Mouse (Mus musculus): ENCODE results near the gene Kif1a. TPM values are rescaled to one million over a fixed set of nuclear protein-coding genes. Genes with fewer than 3 reads are reported as not detected.
A peak's percentile ranks its signal among the peaks of the same experiment; 100 is the strongest.

Gene Kif1a
- total RNA-seq, 2 experiments from 2014 or later, result 607 to 610 TPM

DNA sequence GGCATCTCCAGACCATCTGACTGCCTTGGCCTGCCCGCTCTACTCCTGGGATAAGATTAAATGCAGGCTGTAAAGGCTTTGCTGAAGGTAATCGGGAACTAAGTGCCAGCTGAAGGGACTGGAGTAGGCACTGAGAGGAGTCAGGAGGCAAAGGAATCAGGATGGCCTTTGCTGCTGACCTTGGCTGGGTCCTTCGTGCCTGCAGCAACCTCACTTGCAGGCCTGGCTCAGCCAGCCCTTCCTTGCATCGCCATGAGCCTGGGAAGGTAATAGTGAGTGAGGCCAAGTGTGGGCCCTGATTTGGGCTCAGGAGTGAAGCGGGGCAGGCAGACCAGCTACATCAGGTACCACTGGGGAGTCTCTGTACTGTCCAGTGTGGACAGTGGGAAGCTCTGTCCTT lies 2.8 kb downstream of the Kif1a start:
- DNase-seq, result no peak

DNA sequence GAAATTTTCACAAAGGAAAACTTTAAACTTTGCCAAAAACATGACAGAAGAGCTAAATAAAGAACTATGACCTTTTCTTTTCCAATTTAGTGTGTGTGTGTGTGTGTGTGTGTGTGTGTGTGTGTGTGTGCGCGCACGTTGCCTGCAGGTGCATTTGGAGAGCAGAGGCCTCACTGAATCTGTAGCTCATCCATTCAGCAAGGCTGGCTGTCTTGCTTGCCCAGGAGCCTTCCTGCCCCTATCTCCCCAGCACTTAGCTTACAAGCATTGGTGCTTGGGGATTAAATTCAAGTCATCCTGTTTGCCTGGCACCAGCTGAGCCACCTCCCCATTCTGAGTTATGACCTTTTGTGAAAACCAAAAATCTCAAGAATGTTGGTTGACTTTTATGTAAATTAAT lies 9.2 kb downstream of the Kif1a start:
- DNase-seq, result no peak

DNA sequence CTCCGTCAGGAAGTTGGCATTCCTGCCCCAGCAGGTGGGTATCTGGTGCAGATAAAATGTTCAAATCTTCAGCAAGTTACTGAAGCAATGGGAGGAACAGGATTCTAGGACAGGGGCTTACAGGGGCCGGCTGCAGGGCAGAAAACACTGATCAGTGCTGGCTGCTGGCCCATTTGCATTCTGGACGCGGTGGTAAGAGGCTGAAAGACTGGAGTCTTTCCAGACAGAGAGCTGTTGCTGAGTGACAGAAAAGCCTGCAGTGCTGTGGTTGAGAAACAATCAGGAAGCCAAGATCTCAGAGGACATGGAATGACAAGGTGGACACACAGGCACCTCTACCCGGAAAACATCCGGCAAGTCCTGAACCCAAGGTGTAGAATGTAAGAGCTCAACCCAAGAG lies 16.6 kb downstream of the Kif1a start:
- DNase-seq, result peak in 1 of 2 experiments; percentile 51

DNA sequence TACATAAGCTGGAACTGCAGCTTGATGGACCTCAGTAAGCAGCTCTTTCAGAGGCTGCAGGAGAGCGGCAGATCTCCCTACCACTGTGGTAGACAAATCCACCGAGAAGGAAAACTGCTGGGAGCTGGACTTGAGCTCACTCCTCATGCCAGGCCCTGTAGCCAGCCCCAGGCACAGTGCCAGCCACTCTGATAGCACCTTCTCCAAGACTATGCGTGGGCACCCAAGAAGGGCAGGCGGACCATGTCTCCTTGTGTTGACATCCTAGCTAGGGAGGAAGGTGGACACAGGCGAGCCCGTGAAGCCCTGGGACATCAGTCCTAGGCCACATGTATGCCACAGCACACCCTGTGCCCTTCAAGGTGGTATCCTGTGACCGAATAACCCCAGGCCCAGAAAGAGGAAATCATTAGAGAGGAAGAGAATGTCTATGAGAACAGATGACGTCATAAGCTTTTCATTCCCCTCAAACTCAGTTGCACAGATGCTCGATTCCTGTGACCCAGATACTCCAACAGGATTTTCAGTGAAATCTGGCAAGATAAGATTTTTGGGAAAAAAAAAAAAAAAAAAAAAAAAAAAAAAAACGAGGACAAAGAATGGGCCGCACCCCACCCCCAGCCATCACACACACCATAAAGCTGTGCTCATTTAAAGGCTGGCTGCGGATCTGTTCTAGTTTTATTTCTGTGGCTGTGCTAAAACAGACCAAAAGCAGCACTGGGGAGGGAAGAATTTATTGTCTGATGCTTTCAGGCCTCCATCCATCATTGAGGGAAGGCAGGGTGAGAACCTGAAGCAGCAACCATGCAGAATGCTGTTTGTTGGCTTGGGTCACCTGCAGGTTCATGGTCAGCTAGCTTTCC lies 18.1 kb downstream of the Kif1a start:
- peak in 1 of 2 experiments; percentile 37 for DNase-seq

DNA sequence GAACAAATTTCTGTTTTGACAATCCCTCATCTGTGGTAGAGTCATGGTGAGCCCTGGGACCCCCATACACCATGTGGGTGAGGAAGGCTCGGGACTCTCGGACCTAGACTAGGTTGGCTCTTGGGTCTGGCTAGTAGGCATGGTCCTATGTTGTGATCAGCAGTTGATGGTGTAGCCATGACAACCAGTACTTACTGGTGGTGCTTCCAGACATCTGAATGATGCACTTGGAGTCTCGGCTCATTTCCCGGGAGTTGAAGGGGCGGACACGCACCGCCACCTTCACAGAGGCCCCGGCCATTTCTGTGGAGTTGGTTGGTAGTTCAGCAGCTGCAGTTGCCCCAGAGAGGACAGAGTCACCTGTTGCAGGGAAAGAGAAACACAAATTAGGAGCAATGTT lies 19.6 kb downstream of the Kif1a start:
- no peak for DNase-seq

DNA sequence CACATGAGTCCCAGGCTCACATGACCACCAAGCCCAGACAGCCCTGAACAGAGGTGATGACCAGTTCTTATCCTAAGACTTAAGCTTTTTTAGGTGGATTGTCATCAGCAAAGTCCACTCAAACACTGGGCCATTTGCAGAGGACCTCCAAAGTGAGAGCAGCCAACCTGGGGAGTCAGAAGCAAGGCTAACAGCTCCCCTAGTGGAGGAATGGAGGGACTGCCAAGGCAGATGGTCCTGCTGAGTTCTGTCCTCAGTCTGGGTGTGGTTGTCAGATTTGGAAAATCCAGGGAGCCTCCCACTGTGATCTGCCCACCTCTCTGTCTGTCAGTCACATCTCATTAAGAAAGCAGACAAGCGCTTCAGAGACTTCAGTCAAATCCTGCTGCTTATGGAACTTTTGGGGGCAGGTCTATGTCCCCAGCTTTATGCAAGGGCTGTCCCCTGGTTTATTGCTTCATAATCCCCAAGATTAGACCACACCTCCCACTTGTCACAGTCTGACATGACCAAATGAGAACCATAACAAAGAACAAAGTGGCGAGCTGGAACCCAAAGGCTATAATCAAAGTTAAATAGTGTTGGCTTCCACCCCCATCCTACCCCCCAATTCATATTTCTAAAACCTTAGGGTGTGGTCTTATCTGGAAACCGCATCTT lies 20.7 kb downstream of the Kif1a start:
- DNase-seq, result peak; percentile 57 to 64

DNA sequence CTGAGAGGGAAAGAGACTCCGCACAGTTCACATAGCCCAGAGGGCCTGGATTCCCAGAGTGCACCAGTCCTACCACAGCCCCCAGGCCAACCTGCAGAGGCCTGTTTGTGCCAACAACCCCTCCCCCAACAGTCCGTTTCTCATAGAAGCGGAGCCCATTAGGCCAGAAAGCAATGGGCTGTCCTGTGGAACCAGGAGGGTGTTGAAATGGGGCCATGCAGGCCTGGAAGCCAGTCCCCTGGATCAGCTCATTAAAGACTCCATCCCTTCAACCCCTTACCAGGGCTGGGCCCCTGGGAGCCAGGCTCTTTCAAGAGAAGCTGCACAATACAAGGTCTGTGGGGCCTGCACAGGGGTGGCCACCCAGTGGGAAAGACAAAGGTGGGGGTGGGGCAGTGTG lies 22.1 kb downstream of the Kif1a start:
- DNase-seq, result peak; percentile 34 to 66

DNA sequence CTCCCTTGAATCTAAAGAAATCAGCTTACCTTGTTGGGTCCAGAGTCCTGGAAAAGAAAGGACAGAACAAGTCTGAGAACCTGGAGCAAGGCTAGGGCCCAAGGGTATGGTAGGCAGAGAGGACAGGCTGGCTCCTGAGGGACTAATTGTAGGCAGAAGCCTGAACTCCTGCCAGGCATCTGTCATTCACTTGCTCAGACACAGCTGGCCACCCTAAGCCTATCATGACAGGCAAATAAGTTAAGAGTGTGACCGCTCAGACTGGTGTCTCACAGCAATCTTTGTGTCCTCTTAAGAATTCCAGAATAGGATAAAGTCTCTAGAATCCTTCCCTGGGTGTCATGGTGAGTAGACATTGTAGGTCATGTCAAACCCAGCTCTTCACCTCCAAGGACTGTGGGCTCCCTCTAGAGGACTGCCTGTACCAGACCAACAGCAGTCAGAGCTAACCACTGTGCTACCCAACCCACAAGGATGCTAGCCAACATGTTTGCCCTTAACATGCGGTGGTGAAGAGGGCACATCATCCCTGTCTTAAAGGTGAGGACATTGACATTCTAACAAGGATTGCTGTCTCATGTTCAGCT lies 29.4 kb downstream of the Kif1a start:
- DNase-seq, result no peak

DNA sequence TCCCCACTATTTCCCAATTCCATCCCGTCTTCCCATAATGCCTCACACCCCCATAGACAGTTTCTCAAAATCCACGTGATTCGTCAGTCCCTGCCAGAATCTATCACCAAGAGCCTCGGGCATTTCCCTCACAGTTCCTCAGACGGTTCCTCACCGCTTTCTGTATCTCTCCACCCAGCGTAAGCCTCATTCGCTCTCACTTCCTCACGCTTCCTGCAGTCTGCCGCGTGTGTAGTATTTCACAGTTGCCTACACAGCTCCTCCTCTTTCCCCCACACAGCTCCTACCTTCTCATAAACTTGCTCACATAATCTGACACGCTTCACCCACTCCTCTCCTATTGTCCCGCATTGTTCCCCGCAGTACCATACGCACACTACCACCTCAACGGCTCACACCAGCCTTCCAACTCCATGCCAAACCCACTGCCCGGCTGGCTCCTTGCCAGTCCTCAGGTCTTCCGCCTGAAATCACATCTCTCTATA lies 30.2 kb downstream of the Kif1a start:
- no peak for DNase-seq

DNA sequence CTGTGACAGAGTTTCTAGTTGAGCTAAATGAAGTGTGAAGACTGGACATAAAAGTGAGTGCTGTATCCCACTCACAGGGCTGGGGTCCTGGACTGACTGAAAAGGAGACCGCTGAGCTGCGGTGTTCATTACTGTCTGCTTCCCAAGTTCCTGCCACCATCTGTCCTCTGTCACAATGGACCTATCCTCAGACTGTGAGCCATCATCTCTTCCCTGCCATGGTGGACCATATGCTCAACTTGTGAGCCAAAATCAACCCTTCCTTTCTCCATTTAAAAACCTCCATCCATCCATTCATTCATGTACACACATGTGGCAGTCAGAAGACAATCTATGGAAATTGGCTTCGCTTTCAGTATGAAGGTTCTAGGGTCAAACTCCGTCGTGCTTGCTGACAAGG lies 30.9 kb downstream of the Kif1a start:
- DNase-seq, result no peak

DNA sequence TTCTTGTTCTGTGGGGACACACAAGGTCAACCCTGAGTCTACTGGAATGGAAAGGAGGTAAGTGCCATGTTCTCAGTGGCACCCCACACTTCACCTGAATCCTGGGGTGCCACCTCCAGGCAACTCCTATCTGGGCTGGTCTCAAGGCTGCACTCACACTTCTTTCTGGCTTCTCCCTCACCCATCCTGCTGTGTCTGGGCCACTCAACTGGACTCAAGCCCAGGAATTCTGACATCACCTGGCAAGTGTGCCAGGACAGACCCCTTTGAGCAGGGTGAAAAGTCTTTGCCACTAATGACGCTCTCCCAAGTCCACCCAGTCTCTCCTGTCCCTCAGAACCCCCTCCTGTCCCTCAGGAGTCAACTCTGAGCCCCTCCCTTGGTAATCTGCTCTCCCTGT lies 33.2 kb downstream of the Kif1a start:
- DNase-seq, result no peak

DNA sequence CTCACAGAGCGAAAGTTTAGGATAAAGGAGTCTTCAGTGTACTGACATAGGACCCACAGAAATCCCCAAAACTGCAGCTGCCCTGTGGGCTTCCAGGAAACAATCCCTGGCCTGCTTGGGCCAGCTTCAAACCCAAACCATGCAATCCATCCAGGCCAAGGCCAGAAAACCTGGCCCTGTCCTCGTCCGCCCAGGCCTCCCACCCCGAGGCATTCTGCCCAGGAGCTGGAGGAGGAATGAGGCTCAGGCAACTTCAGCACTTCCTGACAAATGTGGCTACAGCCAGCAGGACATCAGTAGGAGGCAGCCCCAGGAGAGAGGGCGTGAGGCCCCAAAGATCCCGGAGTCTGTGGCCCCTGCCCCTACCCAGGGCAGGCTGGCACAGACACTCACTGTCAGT lies 36.1 kb downstream of the Kif1a start:
- DNase-seq, result no peak

DNA sequence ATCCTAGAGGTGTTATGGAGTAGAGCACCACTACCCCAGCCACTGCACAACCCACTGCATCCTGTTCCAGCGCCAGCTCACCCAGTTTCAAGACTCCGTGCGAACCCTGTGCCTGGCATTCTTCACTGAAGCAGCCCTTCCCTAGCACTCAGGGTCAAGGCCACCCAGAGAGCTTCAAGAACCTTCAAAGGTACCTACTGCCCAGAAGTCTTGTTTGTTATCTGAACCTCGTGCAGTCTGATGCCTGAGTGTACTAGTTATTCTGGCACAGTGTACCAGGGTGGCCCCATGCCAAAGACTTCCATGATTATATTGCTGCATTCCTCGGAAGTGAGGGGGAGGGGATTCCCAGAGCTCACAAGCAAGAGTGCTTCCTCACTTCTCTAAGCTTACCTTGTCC lies 38.1 kb downstream of the Kif1a start:
- no peak for DNase-seq

DNA sequence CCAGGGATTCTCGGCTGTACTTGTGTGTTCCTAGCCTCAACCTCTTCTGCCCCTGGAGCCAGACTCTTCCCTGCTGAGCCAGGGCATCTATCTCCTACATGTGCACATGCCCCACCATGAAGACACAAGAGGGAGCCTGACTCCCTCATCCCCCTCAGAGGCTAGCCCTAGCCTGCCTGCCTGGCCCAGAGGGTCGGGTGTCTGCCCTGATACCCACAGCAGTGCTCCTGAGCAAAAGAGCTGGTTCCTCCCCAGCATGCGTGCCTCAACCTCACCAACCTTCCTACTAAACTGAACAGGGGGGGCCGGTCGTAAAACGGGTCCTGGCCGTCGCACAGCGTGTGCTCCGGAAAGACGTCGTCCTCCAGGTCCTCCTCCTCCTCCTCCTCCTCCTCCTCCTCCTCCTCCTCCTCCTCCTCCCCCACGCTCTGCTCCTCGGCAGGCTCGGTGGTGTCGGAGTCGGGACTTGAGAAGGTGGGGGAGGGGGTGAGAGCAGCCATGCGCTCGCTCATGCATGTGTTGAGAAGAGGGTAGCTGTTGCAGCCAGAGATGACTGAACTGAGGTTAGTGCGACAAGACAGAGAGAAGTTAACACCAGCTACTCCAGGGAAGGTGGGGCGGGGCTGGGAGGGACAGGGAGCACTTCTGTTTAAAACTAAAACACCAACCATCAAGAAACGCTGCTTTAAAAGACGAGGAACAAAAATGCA lies 50.5 kb downstream of the Kif1a start:
- no peak for DNase-seq

DNA sequence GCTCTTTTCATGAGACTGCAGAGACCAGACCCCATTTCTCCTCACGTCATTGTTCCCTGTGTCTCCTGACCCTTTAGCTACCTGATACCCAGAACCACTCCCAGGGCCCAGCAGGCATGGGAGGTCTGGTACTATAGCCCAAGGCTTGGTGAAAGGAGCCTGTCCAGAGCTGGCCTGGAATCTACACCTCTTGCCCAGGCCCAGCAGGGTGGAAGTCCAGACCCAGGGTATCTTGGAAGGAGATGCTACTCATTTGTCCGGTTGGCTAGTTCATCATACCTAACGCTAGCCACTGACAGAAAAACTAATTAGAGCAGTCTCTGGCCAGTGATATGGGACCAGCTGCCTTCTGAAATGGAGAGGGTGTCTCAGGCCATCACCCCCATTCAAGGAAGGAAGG lies 51.7 kb downstream of the Kif1a start:
- no peak for DNase-seq

DNA sequence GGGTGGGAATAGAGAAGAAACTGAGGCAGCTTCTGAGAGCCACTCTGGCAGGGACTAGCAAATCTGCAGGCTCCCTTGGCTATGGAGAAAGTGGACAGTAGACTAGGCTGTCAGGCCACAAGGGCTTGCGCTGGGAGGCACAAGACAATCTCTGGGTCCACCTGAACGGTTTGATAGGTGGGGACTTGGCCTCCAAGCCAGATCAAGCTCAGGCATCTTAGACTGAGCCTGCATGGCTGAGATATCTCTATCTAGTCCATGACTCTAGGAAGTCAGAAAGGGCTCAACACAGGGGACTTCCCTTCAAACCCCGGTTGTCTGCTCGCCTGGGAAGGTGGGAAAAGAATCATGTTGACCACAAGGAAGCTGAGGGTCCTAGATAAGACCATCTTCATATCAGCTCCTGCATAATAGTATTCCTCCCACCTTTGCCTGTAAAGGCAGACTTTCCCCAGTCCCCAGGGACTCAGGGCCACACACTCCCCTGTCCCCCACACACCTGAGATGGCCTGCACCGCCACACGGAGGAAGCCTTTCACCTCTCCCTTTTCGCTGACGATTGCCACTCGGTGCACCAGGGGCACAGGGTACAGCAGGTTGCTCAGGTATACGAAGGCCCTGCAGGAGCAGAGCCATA lies 55.5 kb downstream of the Kif1a start:
- DNase-seq, result no peak

DNA sequence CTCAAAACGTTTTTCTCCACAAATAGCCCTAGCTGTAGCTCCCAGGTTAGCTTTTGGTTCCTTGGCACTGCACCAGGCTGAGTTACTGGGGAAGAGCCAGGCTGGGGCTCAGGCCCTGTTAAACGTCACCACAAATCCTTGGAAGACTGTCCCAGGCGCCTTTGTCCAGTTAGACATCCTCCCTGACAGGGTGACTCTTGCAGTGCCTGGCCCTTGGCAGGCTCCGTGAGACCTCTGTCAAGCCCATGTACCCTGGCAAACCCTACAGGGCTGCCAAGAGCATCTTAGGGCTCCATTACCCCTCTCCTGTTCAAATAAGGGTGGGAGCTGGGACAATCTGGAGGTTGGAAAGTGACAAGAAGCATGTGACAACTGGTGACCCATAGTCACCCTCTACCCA lies 65.8 kb downstream of the Kif1a start:
- DNase-seq, result no peak

DNA sequence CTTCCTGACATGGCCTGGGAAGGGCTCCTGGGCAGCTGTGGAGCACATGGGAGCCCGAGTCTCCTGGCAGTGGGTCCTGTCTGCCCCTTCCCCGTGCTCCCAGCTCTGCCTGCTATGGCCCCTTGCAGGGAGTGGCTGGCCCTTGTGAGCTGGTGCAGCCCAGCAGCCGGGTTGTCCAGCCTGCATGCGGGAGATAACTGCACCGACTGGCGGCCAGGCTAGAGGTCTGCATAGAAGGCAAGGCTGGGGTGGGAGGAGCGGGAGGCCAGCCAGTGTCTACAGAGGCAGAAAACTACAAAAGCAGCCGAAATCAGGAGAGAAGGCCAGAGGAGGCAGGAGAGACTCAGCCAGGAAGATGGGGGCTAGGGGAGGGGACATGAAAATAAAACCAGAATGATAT lies 67.8 kb downstream of the Kif1a start:
- DNase-seq, result no peak

DNA sequence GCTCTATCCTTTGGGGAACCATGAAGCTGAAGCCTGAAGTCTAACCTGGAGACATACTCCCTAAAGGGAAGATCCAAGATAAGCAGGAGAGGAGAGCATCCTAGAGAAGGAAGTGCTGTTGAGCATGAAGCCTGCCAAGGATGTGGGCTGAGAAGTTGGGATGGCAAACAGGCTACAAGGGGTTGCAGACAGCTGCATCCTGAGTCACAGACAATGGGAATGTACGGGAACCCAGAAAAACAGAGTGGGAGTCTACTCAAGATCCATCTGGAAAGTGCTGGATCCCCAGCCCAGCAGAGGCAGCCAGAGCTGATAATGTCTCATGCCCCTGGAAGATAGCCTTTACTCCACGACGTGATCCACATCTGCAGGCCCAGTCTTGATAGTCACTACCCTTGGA lies 70.6 kb downstream of the Kif1a start:
- peak in 1 of 2 experiments; percentile 21 for DNase-seq

DNA sequence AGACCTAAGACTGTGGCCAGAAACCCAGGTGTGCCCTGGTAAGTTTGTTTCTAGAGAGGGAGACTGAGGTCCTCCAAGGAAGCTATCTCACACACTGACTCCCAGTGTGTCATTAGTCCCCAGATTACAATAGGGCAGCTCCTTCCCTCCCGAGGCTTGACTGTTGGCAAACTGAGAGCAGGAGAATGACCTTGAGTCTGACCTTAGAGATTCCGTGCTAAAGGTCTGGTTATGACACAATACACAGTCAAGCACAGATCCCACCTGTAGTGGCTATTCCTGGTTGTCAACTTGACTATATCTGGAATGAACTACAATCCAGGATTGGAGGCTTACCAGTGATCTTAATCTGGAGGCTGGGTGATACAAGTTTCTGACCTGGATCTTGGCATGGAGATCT lies 71.7 kb downstream of the Kif1a start:
- DNase-seq, result no peak

DNA sequence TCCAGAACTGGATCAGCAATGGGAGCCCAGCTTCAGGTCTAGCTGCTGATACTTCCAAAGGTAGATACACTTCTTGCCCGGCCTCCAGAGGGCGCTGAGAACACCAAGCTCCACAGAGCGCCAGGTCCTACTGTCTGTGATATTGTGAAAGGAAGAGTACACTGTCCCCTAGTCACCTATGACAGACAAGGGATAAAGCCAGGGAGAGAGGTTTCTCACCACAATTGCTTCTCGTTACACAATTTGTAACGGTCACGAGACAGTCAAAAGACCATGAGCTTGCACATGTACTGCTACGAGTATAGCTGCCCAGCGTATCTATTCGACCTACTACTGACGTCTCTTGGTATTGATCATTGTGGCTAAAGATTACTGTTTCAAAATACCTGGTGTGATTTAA lies 72.4 kb downstream of the Kif1a start:
- DNase-seq, result no peak

DNA sequence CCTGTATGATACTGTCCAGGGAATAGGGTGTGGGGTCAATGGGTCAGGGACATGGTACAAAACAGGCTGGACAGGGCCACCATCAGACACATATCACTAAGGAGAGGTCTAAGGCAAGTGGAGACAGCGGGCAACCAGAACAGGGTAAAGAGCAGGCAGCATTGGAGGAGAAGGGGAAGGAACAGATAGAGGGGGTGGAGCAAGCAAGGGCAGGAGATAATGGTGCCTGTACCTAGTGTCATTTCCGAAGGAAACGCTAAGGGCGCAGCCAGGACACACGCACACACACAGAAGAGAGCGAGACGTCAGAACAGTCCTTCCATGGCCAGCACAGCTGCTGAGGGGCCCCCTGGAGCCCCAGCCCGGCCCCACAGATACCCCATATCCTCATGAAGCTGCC lies 75.2 kb downstream of the Kif1a start:
- no peak for DNase-seq
